Mouse (Mus musculus) kidney, embryonic 14.5 days (tissue): ENCODE results near the gene Mapk11. TPM values are rescaled to one million over a fixed set of nuclear protein-coding genes. Genes with fewer than 3 reads are reported as not detected.

ENCODE experiments used
- ATAC-seq: fragments of 200-750 bp; cut with Nextera tagmentation; 2 replicates; pipeline ENCODE4 v1.8.0; 2017; ENCODE audit warnings: moderate number of reproducible peaks, mild to moderate bottlenecking, moderate TSS enrichment, moderate library complexity; ENCODE audit not compliant: low FRiP score, low TSS enrichment
- H3K27ac ChIP-seq: fragments of 300-500 bp; sonication (generic); 2 replicates; pipeline ENCODE4 v1.5.1; 2014; ENCODE audit warnings: low read depth, mild to moderate bottlenecking, low read length, moderate library complexity, mixed read lengths
- H3K27me3 ChIP-seq: fragments of 300-500 bp; sonication (generic); 2 replicates; pipeline ENCODE4 v1.6.1; 2014; ENCODE audit warnings: mild to moderate bottlenecking, low read length; ENCODE audit not compliant: control insufficient read depth, insufficient read depth
- H3K36me3 ChIP-seq: fragments of 300-500 bp; sonication (generic); 2 replicates; pipeline ENCODE4 v1.6.1; 2014; ENCODE audit warnings: low read length, mixed read lengths; ENCODE audit not compliant: control insufficient read depth, insufficient read depth
- H3K4me1 ChIP-seq: fragments of 300-500 bp; sonication (generic); 2 replicates; pipeline ENCODE4 v1.6.1; 2014; ENCODE audit warnings: low read length, mixed read lengths; ENCODE audit not compliant: control insufficient read depth, insufficient read depth
- H3K4me2 ChIP-seq: fragments of 300-500 bp; sonication (generic); replicated peaks from 2 replicates; pipeline ENCODE4 v1.6.1; 2014; ENCODE audit warnings: low read depth, mild to moderate bottlenecking, low read length
- H3K4me3 ChIP-seq: fragments of 300-500 bp; sonication (generic); 2 replicates; pipeline ENCODE4 v1.5.1; 2014; ENCODE audit warnings: mild to moderate bottlenecking, low read length
- H3K9ac ChIP-seq: fragments of 300-500 bp; sonication (generic); 2 replicates; pipeline ENCODE4 v1.6.1; 2014; ENCODE audit warnings: low read depth, mild to moderate bottlenecking, low read length, moderate library complexity
- H3K9me3 ChIP-seq: fragments of 300-500 bp; sonication (generic); 2 replicates; pipeline ENCODE4 v1.6.1; 2016; ENCODE audit warnings: low read length; ENCODE audit not compliant: control insufficient read depth
- WGBS: fragments of 180-500 bp; shearing (Covaris S2); extraction: QIAGEN DNeasy Blood & Tissue Kit; methylation state at CpG from one replicate; pipeline ENCODE4 v1.1.7; 2014; 5-methylcytosine and 5-hydroxymethylcytosine counted together
- polyA plus RNA-seq: library from polyadenylated mRNA; unstranded; fragments of >200 nt; fragmentation: Nextera tagmentation; extraction: Ambion mirVana; gene quantifications from 2 replicates; pipeline ENCODE4 v1.2.1, GENCODE M21; 2014

Mapk11 gene
- polyA plus RNA-seq, 1 experiment from 2014 or later = 14.8 TPM

DNA sequence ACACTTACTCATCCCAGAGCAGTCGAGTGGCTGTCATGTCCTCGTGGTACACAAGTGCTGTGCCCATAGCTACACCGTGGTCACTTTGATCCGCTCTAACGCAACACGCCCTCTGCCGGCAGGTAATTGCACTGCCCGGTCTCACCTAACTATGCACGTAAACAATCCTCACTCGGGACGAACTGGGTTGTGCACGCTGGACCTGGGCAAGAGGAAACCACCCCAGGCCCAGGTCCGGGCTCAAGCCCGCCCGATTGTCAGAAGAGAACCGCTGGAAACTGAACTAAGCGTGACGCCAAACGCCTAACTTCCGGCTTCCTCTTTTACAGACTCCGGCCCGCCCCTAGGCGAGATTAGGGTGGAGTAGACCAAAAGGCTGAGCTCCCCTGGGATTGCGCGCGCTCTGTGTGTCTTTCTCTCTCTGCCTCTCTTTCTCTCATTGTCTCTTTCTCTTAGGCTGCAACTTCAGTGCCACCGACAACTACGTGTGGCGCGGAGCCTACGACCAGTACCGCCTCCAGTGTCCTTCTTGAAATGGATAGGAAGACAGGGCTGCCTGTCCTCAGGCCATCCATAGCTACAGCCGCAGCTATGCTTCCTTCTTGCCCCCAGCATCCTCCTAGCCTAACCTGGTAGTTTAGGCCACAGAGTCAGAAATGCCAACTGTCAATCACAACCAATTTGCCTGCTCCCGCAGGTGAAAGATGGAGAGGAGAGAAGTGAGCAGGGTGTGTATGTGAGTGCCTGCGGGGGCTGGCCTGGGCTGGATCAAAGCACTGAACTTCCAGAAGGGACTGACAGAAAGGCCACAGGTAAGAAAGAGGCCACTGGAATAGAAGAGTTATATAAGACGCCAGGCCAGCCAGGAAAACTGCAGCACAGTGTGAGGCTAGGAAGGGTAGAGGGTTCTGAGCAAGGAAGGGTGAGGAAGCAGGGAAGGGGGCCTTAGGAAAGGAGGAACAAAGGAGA lies 20.8 kb downstream of the Mapk11 start, which contains the start of gene Hdac10:
Gene Hdac10, minus strand, starts transcription at position 319 of the 969 bp plus-strand sequence.
- Histone ChIP-seq H3K4me2 (peak within 1 kb of the TSS; percentile 72), H3K36me3 (no peaks in the 10 kb centered on the region), H3K9me3 (no peaks in the 10 kb centered on the region), H3K9ac (peak within 1 kb of the TSS; percentile 65), H3K27ac (peak within 1 kb of the TSS; percentile 77; the same call in 1 of the 2 replicates), H3K4me3 (peak within 1 kb of the TSS; percentile 62), H3K4me1 (peaks cover 11% of the 10 kb centered on the region; the same call in 1 of the 2 replicates), H3K27me3 (no peaks in the 10 kb centered on the region)
- WGBS = 2% methylated on average over 36 of the region's 36 CpGs
- ATAC-seq = peak; percentile 85

GRCm38 (mm10) chr15:89127364-89127940 lies 22.0 kb downstream of the Mapk11 start:
- Histone ChIP-seq H3K9me3 (no peaks in the 10 kb centered on the region), H3K27me3 (no peaks in the 10 kb centered on the region), H3K4me1 (peaks cover 16% of the 10 kb centered on the region; the same call in 1 of the 2 replicates), H3K36me3 (no peaks in the 10 kb centered on the region), H3K4me3 (peak overlapping the region; percentile 62), H3K27ac (no peak overlapping the region), H3K9ac (peak overlapping the region; percentile 65; the same call in 1 of the 2 replicates), H3K4me2 (peak overlapping the region; percentile 72)
- 82% methylated on average over 8 of the region's 8 CpGs for WGBS
- no peak for ATAC-seq

DNA sequence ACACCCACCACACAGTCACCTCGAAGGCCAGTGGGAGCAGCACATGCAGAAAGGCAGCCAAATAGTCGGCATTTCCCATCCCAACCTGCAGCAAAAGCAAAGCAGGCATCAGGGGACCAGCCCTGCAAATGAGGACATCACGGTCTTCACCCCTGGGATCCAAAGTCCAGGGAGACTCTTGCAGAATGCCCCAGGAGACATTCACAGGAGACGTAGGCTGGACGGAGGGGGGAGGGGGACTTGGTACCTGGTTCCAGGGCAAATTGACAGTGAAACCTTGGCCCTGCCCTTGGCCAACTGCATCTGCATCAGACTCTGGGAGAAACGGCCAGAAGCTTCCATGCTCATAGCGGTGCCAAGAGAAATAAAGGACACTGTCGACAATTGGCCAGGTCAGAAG lies 22.8 kb downstream of the Mapk11 start:
- no peaks in the 10 kb centered on the region for H3K27me3 ChIP-seq
- no peak overlapping the region for H3K4me3 ChIP-seq
- no peak overlapping the region for H3K9ac ChIP-seq
- peaks cover 20% of the 10 kb centered on the region; the same call in 1 of the 2 replicates for H3K4me1 ChIP-seq
- no peak overlapping the region for H3K4me2 ChIP-seq
- H3K36me3 ChIP-seq = no peaks in the 10 kb centered on the region
- no peak overlapping the region for H3K27ac ChIP-seq
- ATAC-seq = no peak
- H3K9me3 ChIP-seq = no peaks in the 10 kb centered on the region
- WGBS = 93% methylated on average over 8 of the region's 8 CpGs

DNA sequence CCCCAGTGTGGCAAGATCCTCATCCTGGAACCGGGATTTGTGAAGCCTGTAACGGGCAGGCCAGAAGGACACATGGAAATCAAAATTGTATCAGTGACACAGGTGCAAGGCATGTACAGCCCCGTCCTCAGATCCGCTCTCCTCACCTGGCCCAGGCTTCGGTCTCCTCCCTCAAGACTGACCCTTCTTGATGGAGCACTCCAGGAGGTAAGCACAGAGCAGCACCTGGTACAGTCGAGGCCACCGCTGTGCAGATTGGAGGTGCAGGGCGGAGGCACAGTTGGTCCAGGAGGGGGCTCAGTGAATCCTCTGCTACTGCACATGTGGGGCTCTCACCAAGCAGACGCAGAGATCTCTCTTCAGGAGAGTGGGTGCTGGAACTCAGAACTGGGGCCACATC lies 24.1 kb downstream of the Mapk11 start:
- Histone ChIP-seq H3K4me1 (peaks cover 30% of the 10 kb centered on the region; the same call in 1 of the 2 replicates), H3K27me3 (no peaks in the 10 kb centered on the region), H3K4me3 (no peak overlapping the region), H3K9ac (no peak overlapping the region), H3K27ac (no peak overlapping the region), H3K4me2 (no peak overlapping the region), H3K36me3 (0 out of 2 replicates have a peak, but pooled peaks cover under 1% of the 10 kb centered on the region), H3K9me3 (no peaks in the 10 kb centered on the region)
- WGBS = 92% methylated on average over 9 of the region's 9 CpGs
- ATAC-seq = no peak

GRCm38 (mm10) chr15:89124312-89124711 lies 25.1 kb downstream of the Mapk11 start:
- Histone ChIP-seq H3K9me3 (no peaks in the 10 kb centered on the region), H3K27me3 (no peaks in the 10 kb centered on the region), H3K4me3 (no peak overlapping the region), H3K4me2 (no peak overlapping the region), H3K9ac (peak overlapping the region; percentile 84; the same call in 1 of the 2 replicates), H3K27ac (no peak overlapping the region), H3K4me1 (peaks cover 31% of the 10 kb centered on the region; the same call in 1 of the 2 replicates), H3K36me3 (0 out of 2 replicates have a peak, but pooled peaks cover 5% of the 10 kb centered on the region)
- ATAC-seq = no peak
- WGBS = 99% methylated on average over 3 of the region's 3 CpGs

GRCm38 (mm10) chr15:89123595-89123994 lies 25.8 kb downstream of the Mapk11 start:
- ATAC-seq = peak; percentile 5; the same call in 1 of the 2 replicates
- peak overlapping the region; percentile 80 for H3K4me2 ChIP-seq
- 22% methylated on average over 11 of the region's 11 CpGs for WGBS
- H3K36me3 ChIP-seq = peaks cover 9% of the 10 kb centered on the region; the same call in 1 of the 2 replicates
- H3K27me3 ChIP-seq = no peaks in the 10 kb centered on the region
- H3K9me3 ChIP-seq = no peaks in the 10 kb centered on the region
- peaks cover 31% of the 10 kb centered on the region; the same call in 1 of the 2 replicates for H3K4me1 ChIP-seq
- H3K27ac ChIP-seq = peak overlapping the region; percentile 65; the same call in 1 of the 2 replicates
- peak overlapping the region; percentile 85 for H3K4me3 ChIP-seq
- H3K9ac ChIP-seq = peak overlapping the region; percentile 84

DNA sequence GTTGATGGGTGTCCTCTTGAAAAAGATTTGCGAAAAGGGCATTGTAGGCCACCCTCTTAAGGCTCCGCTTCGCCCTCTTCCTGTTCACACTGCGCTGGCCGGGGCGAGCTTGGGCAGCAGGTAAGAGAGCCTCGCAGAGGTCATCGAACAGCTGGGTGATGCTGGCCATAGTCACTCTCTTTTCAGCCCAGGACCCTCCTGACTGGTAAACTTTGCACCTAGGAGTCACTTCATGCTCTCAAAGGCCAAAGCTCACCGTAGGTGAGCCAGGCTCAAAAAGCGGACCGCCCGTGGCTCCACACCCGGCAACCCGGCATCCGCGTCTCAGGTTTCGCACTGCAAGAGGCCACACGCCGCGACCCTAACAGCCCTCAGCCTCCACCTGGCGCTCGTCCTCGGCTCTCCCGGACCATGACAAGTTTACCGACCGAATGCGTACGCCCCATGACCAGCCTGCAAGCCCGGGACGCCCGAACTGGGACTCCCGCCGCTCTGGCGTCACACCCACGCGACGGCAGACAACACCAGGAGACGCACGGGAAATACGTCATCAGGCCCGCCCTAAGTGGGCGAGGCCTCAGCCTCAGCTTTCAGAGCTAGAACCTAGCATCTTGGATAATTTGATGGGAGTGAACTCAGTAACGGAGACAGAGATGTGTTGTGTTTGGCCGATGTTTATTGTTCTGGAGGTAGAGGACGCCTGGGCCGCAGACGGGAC lies 26.6 kb downstream of the Mapk11 start, which contains the start of gene Tubgcp6:
Gene Tubgcp6, minus strand, starts transcription at position 464 of the 718 bp plus-strand sequence.
- H3K9ac ChIP-seq = peak within 1 kb of the TSS; percentile 84
- H3K4me3 ChIP-seq = peak within 1 kb of the TSS; percentile 85
- H3K36me3 ChIP-seq = peaks cover 17% of the 10 kb centered on the region; the same call in 1 of the 2 replicates
- H3K9me3 ChIP-seq = no peaks in the 10 kb centered on the region
- no peaks in the 10 kb centered on the region for H3K27me3 ChIP-seq
- peaks cover 27% of the 10 kb centered on the region; the same call in 1 of the 2 replicates for H3K4me1 ChIP-seq
- H3K27ac ChIP-seq = peak within 1 kb of the TSS; percentile 65; the same call in 1 of the 2 replicates
- under 1% methylated on average over 47 of the region's 47 CpGs for WGBS
- peak within 1 kb of the TSS; percentile 80 for H3K4me2 ChIP-seq
- peak; percentile 84 for ATAC-seq

DNA sequence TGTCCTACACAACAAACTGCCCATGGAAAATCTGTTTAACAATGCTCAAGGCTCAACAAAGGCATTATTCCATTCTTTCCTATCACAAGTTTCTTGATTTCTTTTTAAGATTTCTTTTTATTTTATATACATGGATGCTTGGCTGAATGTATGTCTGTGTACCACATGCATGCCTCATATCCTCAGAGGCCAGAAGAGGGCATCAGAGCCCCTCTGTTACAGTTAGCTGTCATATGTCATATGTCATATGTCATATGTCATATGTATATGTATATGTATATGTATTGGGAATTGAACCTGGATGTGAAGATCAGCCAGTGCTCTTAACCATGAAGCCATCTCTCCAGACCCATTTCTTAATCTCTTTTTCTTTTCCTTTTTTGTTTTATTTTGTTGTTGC lies 31.4 kb downstream of the Mapk11 start:
- Histone ChIP-seq H3K9ac (no peak overlapping the region), H3K4me3 (no peak overlapping the region), H3K36me3 (peaks cover 46% of the 10 kb centered on the region), H3K4me2 (no peak overlapping the region), H3K9me3 (no peaks in the 10 kb centered on the region), H3K27ac (no peak overlapping the region), H3K27me3 (no peaks in the 10 kb centered on the region), H3K4me1 (peaks cover 15% of the 10 kb centered on the region; the same call in 1 of the 2 replicates)
- no peak for ATAC-seq
